Mouse (Mus musculus) urinary bladder, postnatal 10 days (tissue): ENCODE data around the gene Clcn2.

Experiments
- DNase-seq: peaks from one replicate; pipeline ENCODE4 v3.0.0; 2022; ENCODE audit warnings: low spot score

The Clcn2 gene

GRCm38 (mm10) chr16:20717181-20717977, at the start of gene Clcn2, which contains the start of gene Polr2h:
TSS of gene Clcn2 (minus strand) at chr16:20717746.
TSS of gene Polr2h (plus strand) at chr16:20717665.
- peak; percentile 88 for DNase-seq

GRCm38 (mm10) chr16:20765244-20765643, 47.7 kb upstream of the Clcn2 start:
- no peak for DNase-seq

GRCm38 (mm10) chr16:20761681-20762080, 44.1 kb upstream of the Clcn2 start:
- no peak for DNase-seq

GRCm38 (mm10) chr16:20757385-20757784, 39.8 kb upstream of the Clcn2 start:
- DNase-seq = no peak

- no peak for DNase-seq
Measured at GRCm38 (mm10) chr16:20756052-20756451, 38.5 kb upstream of the Clcn2 start.

- DNase-seq = no peak
Measured at GRCm38 (mm10) chr16:20750518-20750917, 33.0 kb upstream of the Clcn2 start.

GRCm38 (mm10) chr16:20746641-20747040, 29.1 kb upstream of the Clcn2 start:
- no peak for DNase-seq

GRCm38 (mm10) chr16:20739845-20740244, 22.3 kb upstream of the Clcn2 start:
- DNase-seq = no peak

GRCm38 (mm10) chr16:20736823-20737222, 19.3 kb upstream of the Clcn2 start:
- DNase-seq = no peak

- no peak for DNase-seq
Measured at GRCm38 (mm10) chr16:20736168-20736567, 18.6 kb upstream of the Clcn2 start.

- DNase-seq = no peak
Measured at GRCm38 (mm10) chr16:20735651-20736050, 18.1 kb upstream of the Clcn2 start.

GRCm38 (mm10) chr16:20733731-20734730, 16.5 kb upstream of the Clcn2 start, which contains the start of gene Thpo:
TSS of gene Thpo (minus strand) at chr16:20734511.
- no peak for DNase-seq

- DNase-seq = no peak
Measured at GRCm38 (mm10) chr16:20732925-20733730, 15.6 kb upstream of the Clcn2 start, which contains the start of gene Chrd. TSS of gene Chrd (plus strand) at chr16:20733127.

- DNase-seq = no peak
Measured at GRCm38 (mm10) chr16:20732251-20732924, 14.8 kb upstream of the Clcn2 start.

GRCm38 (mm10) chr16:20731688-20732087, 14.1 kb upstream of the Clcn2 start:
- DNase-seq = no peak

- DNase-seq = no peak
Measured at GRCm38 (mm10) chr16:20730293-20730711, 12.8 kb upstream of the Clcn2 start.

GRCm38 (mm10) chr16:20726384-20726783, 8.8 kb upstream of the Clcn2 start:
- no peak for DNase-seq

GRCm38 (mm10) chr16:20725750-20726149, 8.2 kb upstream of the Clcn2 start:
- no peak for DNase-seq

- DNase-seq = no peak
Measured at GRCm38 (mm10) chr16:20725321-20725720, 7.8 kb upstream of the Clcn2 start.

GRCm38 (mm10) chr16:20724338-20724748, 6.8 kb upstream of the Clcn2 start:
- no peak for DNase-seq

GRCm38 (mm10) chr16:20723247-20723646, 5.7 kb upstream of the Clcn2 start:
- DNase-seq = no peak
